Mouse (Mus musculus) kidney, embryonic 15.5 days (tissue): Measurements from ENCODE around the gene Acot9. TPM values are rescaled to one million over a fixed set of nuclear protein-coding genes. Genes with fewer than 3 reads are reported as not detected.

Experiments
- ATAC-seq: fragments of 200-750 bp; cut with Nextera tagmentation; replicated peaks from 2 replicates; pipeline ENCODE4 v1.8.0; 2017; ENCODE audit warnings: moderate TSS enrichment; ENCODE audit not compliant: low FRiP score
- H3K27ac ChIP-seq: fragments of 300-500 bp; sonication (generic); 2 replicates; pipeline ENCODE4 v1.5.1; 2015; ENCODE audit warnings: mild to moderate bottlenecking, inconsistent platforms
- H3K27me3 ChIP-seq: fragments of 300-500 bp; sonication (generic); 2 replicates; pipeline ENCODE4 v1.6.1; 2015; ENCODE audit warnings: inconsistent platforms
- H3K36me3 ChIP-seq: fragments of 300-500 bp; sonication (generic); 2 replicates; pipeline ENCODE4 v1.6.1; 2015; ENCODE audit warnings: inconsistent platforms
- H3K4me1 ChIP-seq: fragments of 300-500 bp; sonication (generic); 2 replicates; pipeline ENCODE4 v1.6.1; 2015; ENCODE audit warnings: inconsistent platforms
- H3K4me2 ChIP-seq: fragments of 300-500 bp; sonication (generic); 2 replicates; pipeline ENCODE4 v1.6.1; 2015; ENCODE audit warnings: moderate library complexity, mild to moderate bottlenecking, inconsistent platforms
- H3K4me3 ChIP-seq: fragments of 300-500 bp; sonication (generic); replicated peaks from 2 replicates; pipeline ENCODE4 v1.5.1; 2015; ENCODE audit warnings: mild to moderate bottlenecking, inconsistent platforms
- H3K9ac ChIP-seq: fragments of 300-500 bp; sonication (generic); 2 replicates; pipeline ENCODE4 v1.6.1; 2015; ENCODE audit warnings: mild to moderate bottlenecking, inconsistent platforms
- H3K9me3 ChIP-seq: fragments of 300-500 bp; sonication (generic); replicated peaks from 2 replicates; pipeline ENCODE4 v1.6.1; 2016; ENCODE audit warnings: inconsistent platforms
- WGBS: fragments of 180-500 bp; shearing (Covaris S2); methylation state at CpG from one replicate; pipeline ENCODE4 v1.1.7; 2015; ENCODE audit warnings: mixed read lengths; 5-methylcytosine and 5-hydroxymethylcytosine counted together
- polyA plus RNA-seq: library from polyadenylated mRNA; unstranded; fragments of >200 nt; fragmentation: Nextera tagmentation; extraction: Ambion mirVana; gene quantifications from 2 replicates; pipeline ENCODE4 v1.2.1, GENCODE M21; 2015

Gene Acot9
- 36.0 and 36.7 TPM in 2 replicates for polyA plus RNA-seq

DNA sequence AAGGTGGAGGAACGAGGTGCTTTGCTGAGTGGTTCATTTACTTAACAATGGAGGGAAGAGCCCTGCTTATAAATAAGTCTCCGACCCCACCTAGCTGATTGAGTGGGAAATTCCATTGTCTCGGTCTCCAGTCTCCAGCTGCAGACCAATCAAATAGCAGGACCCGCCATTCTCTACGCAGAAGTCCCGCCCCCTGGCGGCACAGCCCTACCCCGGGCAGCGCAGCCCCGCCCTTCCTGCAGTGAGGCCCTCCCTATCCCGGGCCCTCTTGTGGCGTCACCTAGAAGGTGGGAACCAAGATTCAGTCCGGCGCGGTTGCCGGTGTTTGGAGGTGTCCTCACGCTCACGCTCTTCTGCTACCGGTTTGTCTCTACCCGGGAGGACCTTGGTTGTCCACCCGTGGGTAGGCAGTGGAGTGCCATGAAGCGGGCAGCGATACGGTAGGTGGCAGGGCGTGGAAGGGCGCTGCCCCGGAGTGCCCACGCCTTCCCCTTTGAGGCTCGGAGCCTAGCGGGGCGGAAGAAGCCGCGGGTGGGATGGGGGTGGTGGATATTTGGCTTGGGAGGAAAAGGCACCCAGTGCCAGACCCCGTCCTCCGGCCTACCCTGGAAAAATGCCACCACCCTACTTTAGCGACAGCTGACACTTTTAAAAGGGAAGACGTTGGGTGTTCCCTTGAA is at the start of gene Acot9:
Acot9 (plus strand) TSS at position 209 of the 680 bp plus-strand sequence.
- H3K9me3 ChIP-seq: no peaks in the 10 kb centered on the region
- H3K4me3 ChIP-seq: peak within 1 kb of the TSS; percentile 60
- H3K4me1 ChIP-seq: no peaks in the 10 kb centered on the region
- WGBS: 20% methylated on average over 37 of the region's 37 CpGs
- H3K27me3 ChIP-seq: no peaks in the 10 kb centered on the region
- 0 out of 2 replicates have a peak within 1 kb of the TSS, but pooled peaks have one; percentile 32 for H3K27ac ChIP-seq
- no peaks in the 10 kb centered on the region for H3K36me3 ChIP-seq
- ATAC-seq: peak; percentile 100
- H3K9ac ChIP-seq: peak within 1 kb of the TSS; percentile 59
- peak within 1 kb of the TSS; percentile 58 for H3K4me2 ChIP-seq

- H3K36me3 ChIP-seq: no peaks in the 10 kb centered on the region
- 80% methylated on average over 5 of the region's 5 CpGs for WGBS
- H3K9me3 ChIP-seq: no peaks in the 10 kb centered on the region
Measured at GRCm38 (mm10) chrX:155214291-155215136, 47.7 kb upstream of the Acot9 start.

DNA sequence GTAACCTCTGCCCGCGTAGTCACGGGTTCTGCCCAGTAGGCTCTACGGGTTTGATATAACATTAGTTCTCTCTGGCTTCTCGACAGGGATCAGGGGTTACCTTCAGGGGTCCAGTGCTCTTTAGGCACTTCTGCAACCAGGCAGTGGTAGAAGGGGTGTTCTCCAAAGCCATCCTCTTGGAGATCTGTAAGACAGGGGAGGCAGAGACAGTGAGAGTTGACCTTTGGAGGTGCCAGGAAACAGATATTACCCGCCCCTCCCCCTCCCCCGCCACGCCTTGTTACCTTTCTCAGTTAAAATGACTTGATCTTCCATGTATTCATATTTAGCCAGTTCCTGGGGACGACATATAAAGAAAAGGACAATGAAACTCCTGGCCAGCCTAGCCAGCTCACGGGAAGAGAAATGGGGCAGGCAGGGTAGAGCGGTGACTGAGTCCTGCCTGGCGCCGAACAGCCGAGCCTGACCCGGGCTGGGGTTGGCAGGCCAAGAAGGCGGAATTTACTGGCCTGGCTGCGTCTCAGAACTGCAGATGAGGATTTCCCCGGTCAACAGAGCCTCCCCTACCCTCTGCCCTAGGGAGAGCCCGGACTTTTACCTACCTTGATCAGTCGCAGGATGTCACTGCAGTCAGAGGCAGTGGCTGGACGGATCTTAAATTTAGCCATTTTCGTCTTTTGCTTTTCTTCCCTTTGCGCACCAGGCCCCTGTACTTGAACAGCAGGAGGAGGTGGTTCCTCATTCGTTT is 46.6 kb upstream of the Acot9 start:
- no peaks in the 10 kb centered on the region for H3K27me3 ChIP-seq
- peak overlapping the region; percentile 49 for H3K27ac ChIP-seq
- ATAC-seq: peak; percentile 86
- WGBS: 30% methylated on average over 24 of the region's 24 CpGs
- H3K4me3 ChIP-seq: peak overlapping the region; percentile 46
- peak overlapping the region; percentile 42; the same call in 1 of the 2 replicates for H3K9ac ChIP-seq
- H3K4me2 ChIP-seq: peak overlapping the region; percentile 48
- no peaks in the 10 kb centered on the region for H3K9me3 ChIP-seq
- no peaks in the 10 kb centered on the region for H3K4me1 ChIP-seq
- no peaks in the 10 kb centered on the region for H3K36me3 ChIP-seq

More at GRCm38 (mm10) chrX:155214291-155215136, 47.7 kb upstream of the Acot9 start:
- no peak for ATAC-seq
- H3K27me3 ChIP-seq: no peaks in the 10 kb centered on the region
- peak overlapping the region; percentile 46 for H3K4me3 ChIP-seq
- no peaks in the 10 kb centered on the region for H3K4me1 ChIP-seq
- no peak overlapping the region for H3K27ac ChIP-seq
- H3K9ac ChIP-seq: no peak overlapping the region
- H3K4me2 ChIP-seq: 0 out of 2 replicates have a peak overlapping the region, but pooled peaks have one; percentile 12

GRCm38 (mm10) chrX:155216271-155216670 is 46.0 kb upstream of the Acot9 start, which contains the start of gene Sat1:
Gene Sat1 (minus strand): TSS chrX:155216449.
- Histone ChIP-seq H3K9me3 (no peaks in the 10 kb centered on the region), H3K4me2 (peak within 1 kb of the TSS; percentile 48), H3K4me3 (peak within 1 kb of the TSS; percentile 46), H3K27ac (peak within 1 kb of the TSS; percentile 49), H3K27me3 (no peaks in the 10 kb centered on the region), H3K9ac (peak within 1 kb of the TSS; percentile 42; the same call in 1 of the 2 replicates), H3K4me1 (no peaks in the 10 kb centered on the region), H3K36me3 (no peaks in the 10 kb centered on the region)
- WGBS: 17% methylated on average over 26 of the region's 26 CpGs
- peak; percentile 99 for ATAC-seq

DNA sequence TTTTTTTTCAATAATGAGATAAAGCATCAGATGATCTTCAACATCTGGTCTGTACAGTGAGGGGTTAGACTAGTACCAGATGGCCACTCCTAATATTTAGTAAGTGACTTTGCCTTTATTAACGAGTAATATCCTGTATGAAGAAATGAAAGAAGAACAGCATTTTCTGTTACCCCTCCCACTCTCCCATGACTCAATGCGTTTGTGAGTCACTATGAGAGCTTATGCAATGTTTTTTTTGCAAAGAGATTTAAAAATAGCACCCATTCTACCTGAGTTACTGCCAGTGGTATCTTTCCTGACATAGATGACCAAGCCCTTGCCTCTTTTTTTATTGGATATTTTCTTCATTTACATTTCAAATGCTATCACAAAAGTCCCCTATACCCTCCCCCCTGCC is 44.0 kb upstream of the Acot9 start:
- Histone ChIP-seq H3K9ac (no peak overlapping the region), H3K36me3 (no peaks in the 10 kb centered on the region), H3K27me3 (no peaks in the 10 kb centered on the region), H3K4me2 (no peak overlapping the region), H3K4me3 (no peak overlapping the region), H3K4me1 (no peaks in the 10 kb centered on the region), H3K9me3 (no peaks in the 10 kb centered on the region), H3K27ac (no peak overlapping the region)
- 69% methylated on average over 2 of the region's 2 CpGs for WGBS
- ATAC-seq: no peak

- no peak for ATAC-seq
- Histone ChIP-seq H3K4me1 (no peaks in the 10 kb centered on the region), H3K4me3 (no peak overlapping the region), H3K27ac (no peak overlapping the region), H3K9me3 (no peaks in the 10 kb centered on the region), H3K27me3 (no peaks in the 10 kb centered on the region), H3K4me2 (no peak overlapping the region), H3K36me3 (no peaks in the 10 kb centered on the region), H3K9ac (no peak overlapping the region)
Measured at GRCm38 (mm10) chrX:155256856-155257255, 5.4 kb upstream of the Acot9 start.

DNA sequence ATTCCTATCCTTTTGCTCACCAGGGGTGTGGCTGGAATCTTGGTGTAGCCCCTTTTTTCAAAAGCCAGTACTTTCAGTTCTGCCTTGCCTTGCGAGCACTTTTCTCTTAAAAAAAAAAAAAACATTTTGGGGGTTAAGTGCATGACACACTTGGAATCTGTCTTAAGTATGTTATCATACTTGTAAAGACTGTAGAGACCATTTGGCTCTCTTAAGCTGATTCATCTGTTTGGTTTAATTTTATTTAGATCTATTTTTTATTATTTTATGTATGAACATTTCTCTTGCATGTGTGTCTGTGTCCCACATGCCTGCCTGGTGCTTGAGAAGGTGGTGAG is 641 bp downstream of the Acot9 start:
- H3K27me3 ChIP-seq: no peaks in the 10 kb centered on the region
- H3K9ac ChIP-seq: peak overlapping the region; percentile 59; the same call in 1 of the 2 replicates
- H3K4me3 ChIP-seq: peak overlapping the region; percentile 60
- H3K4me2 ChIP-seq: peak overlapping the region; percentile 58
- no peak overlapping the region for H3K27ac ChIP-seq
- no peak for ATAC-seq
- H3K4me1 ChIP-seq: no peaks in the 10 kb centered on the region
- H3K9me3 ChIP-seq: no peaks in the 10 kb centered on the region
- WGBS: 42% methylated on average over 1 of the region's 1 CpGs
- no peaks in the 10 kb centered on the region for H3K36me3 ChIP-seq

DNA sequence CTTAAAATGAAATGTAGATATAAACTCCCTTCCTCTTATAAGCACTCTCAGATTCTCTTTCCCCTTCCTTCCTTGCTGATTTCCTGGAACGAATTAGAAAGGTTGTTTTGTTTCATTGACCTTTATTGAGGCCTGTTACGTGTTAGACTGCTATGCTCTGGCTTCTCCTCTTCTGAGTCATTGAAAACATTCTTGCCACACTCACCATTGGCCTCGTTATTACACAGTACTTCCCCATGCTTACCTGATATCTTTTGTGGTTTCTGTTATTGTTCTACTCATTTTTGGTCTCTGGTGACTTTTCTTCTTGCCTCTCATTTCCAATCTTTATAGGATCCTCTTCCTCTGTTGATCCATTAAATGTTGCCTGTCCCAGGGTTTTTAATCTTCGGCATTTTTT is 16.2 kb downstream of the Acot9 start:
- Histone ChIP-seq H3K9me3 (no peaks in the 10 kb centered on the region), H3K27ac (no peak overlapping the region), H3K36me3 (peaks cover 6% of the 10 kb centered on the region), H3K4me1 (no peaks in the 10 kb centered on the region), H3K4me2 (no peak overlapping the region), H3K27me3 (no peaks in the 10 kb centered on the region), H3K4me3 (no peak overlapping the region), H3K9ac (no peak overlapping the region)
- no peak for ATAC-seq
- WGBS: 82% methylated on average over 4 of the region's 4 CpGs

DNA sequence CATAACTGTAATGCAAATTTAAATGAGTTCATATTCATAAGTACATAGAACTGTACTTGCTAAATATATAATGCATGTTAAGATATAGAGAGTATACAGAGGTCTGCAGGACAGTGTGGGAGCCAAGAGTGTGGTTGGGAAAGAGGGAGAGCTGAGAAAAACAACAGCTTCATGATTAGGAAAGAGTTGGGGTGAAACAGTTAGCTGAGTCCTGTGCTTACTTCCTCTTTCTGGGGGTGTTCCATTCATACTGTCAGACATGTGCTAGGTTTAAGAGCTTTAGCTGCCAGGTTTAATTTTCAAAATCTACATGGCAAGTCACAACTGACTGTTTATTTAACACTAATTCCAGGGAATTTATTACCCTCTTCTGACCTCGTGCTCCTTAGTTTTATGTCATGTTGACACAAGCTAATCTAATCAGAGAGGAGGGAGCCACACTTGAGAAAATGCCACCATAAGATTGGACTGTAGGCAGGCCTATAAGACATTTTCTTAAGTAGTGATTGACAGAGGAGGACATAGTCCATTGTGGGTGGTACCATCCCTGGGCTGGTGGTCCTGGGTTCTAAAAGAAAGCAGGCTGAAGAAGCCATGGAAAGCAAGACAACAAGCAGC is 18.3 kb downstream of the Acot9 start:
- no peak overlapping the region for H3K4me2 ChIP-seq
- no peaks in the 10 kb centered on the region for H3K4me1 ChIP-seq
- no peak overlapping the region for H3K27ac ChIP-seq
- no peaks in the 10 kb centered on the region for H3K9me3 ChIP-seq
- H3K4me3 ChIP-seq: no peak overlapping the region
- WGBS: 22% methylated on average over 1 of the region's 1 CpGs
- ATAC-seq: no peak; the same call in 1 of the 2 replicates
- no peaks in the 10 kb centered on the region for H3K27me3 ChIP-seq
- no peak overlapping the region for H3K9ac ChIP-seq
- H3K36me3 ChIP-seq: peaks cover 6% of the 10 kb centered on the region

DNA sequence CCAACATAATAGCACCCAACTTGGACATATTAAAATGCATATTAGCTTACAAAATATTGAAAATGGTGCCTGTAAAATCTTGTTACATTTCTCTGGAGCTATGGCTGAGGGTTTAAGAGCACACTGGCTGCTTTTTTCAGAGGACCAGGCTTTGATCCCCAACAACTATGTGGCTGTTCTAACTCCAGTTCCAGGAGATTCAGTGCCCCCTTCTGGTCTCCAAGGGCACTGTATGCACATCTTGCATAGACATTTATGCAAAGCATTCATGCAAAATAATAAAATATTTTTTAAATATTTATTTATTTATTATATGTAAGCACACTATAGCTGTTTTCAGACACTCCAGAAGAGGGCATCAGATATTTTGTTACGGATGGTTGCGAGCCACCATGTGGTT is 44.1 kb downstream of the Acot9 start:
- H3K4me2 ChIP-seq: no peak overlapping the region
- H3K27ac ChIP-seq: no peak overlapping the region
- no peak overlapping the region for H3K9ac ChIP-seq
- H3K9me3 ChIP-seq: no peaks in the 10 kb centered on the region
- no peak for ATAC-seq
- H3K4me3 ChIP-seq: no peak overlapping the region
- H3K36me3 ChIP-seq: no peaks in the 10 kb centered on the region
- H3K27me3 ChIP-seq: no peaks in the 10 kb centered on the region
- H3K4me1 ChIP-seq: no peaks in the 10 kb centered on the region
- WGBS: 95% methylated on average over 2 of the region's 2 CpGs

- Histone ChIP-seq H3K27ac (no peak overlapping the region), H3K4me1 (no peaks in the 10 kb centered on the region), H3K36me3 (peaks cover 3% of the 10 kb centered on the region; the same call in 1 of the 2 replicates), H3K4me2 (no peak overlapping the region), H3K27me3 (no peaks in the 10 kb centered on the region), H3K9ac (no peak overlapping the region), H3K4me3 (no peak overlapping the region), H3K9me3 (no peaks in the 10 kb centered on the region)
- ATAC-seq: no peak; the same call in 1 of the 2 replicates
- WGBS: 41% methylated on average over 4 of the region's 4 CpGs
Measured at GRCm38 (mm10) chrX:155318005-155318404, 55.8 kb downstream of the Acot9 start.
